Mouse (Mus musculus): ENCODE data around the gene Gm4303. TPM values are rescaled to one million over a fixed set of nuclear protein-coding genes. Genes with fewer than 3 reads are reported as not detected.
"Not testable (repeated sequence)": the region's sequence is repeated elsewhere in the genome, so short reads cannot be mapped to it uniquely, and the experiment has no call there.

Gene Gm4303
- total RNA-seq, 1 experiment: 1.4 TPM

GRCm38 (mm10) chr10:100382460-100382859 is 36.7 kb downstream of the Gm4303 start, which contains the start of gene Gm4312:
Gene Gm4312, minus strand, starts transcription at chr10:100382560.
- DNase-seq (ENCODE audit: low read depth, low spot score); in situ Hi-C loops (cut with MboI; ENCODE audit: low sequenced_read_pairs in 2 of 2, unreplicated experiment in 2 of 2); H3K36me3 ChIP-seq (ENCODE audit: control insufficient read depth, insufficient read depth, low read length, poor library complexity, severe bottlenecking); H3K27ac ChIP-seq (ENCODE audit: insufficient read depth, low read depth, low read length, poor library complexity, severe bottlenecking); H3K4me1 ChIP-seq (ENCODE audit: control insufficient read depth in 2 of 2, insufficient read depth in 2 of 2, low read length in 2 of 2, poor library complexity in 1 of 2); H3K4me3 ChIP-seq (ENCODE audit: insufficient read depth in 1 of 2, low read depth in 1 of 2, low read length in 2 of 2, poor library complexity in 1 of 2, severe bottlenecking in 1 of 2); H3K9ac ChIP-seq (ENCODE audit: insufficient read depth, low read depth, low read length, poor library complexity, severe bottlenecking); H3K9me3 ChIP-seq (ENCODE audit: control insufficient read depth, insufficient read depth, low read depth, low read length): not testable (repeated sequence)

Other genes starting within 250 kb of the Gm4303 start
- 2.3 and 2.4 TPM in 2 replicates for gene Gm4301, start 10.3 kb upstream of the Gm4303 start, total RNA-seq (2012; rRNA removed)
- gene Gm4302, start 5.1 kb upstream of the Gm4303 start, total RNA-seq (2012; rRNA removed): 6.1 and 7.1 TPM in 2 replicates
- 1.1 and 1.4 TPM in 2 replicates for gene Gm4305, start 5.1 kb downstream of the Gm4303 start, total RNA-seq (2012; rRNA removed)
- 1.1 and 1.4 TPM in 2 replicates for gene Gm4307, start 15.4 kb downstream of the Gm4303 start, total RNA-seq (2012; rRNA removed)
- 2.3 and 2.4 TPM in 2 replicates for gene Gm4312, start 36.6 kb downstream of the Gm4303 start, total RNA-seq (2012; rRNA removed)
- 57.0 and 59.4 TPM in 2 replicates for gene Tmtc3, start 141.4 kb downstream of the Gm4303 start, total RNA-seq (2012; rRNA removed)
- 8.7 and 12.5 TPM in 2 replicates for gene Cep290, start 141.6 kb downstream of the Gm4303 start, total RNA-seq (2012; rRNA removed)
- gene 4930430F08Rik, start 244.5 kb downstream of the Gm4303 start, total RNA-seq (2012; rRNA removed): 20.7 and 21.4 TPM in 2 replicates
- not detected in 2 replicates for gene 1700017N19Rik, start 244.5 kb downstream of the Gm4303 start, total RNA-seq (2012; rRNA removed)

All from ES-E14 (cell line).